Mouse (Mus musculus): ENCODE measurements around the gene Tmed9.

Tmed9 gene

DNA sequence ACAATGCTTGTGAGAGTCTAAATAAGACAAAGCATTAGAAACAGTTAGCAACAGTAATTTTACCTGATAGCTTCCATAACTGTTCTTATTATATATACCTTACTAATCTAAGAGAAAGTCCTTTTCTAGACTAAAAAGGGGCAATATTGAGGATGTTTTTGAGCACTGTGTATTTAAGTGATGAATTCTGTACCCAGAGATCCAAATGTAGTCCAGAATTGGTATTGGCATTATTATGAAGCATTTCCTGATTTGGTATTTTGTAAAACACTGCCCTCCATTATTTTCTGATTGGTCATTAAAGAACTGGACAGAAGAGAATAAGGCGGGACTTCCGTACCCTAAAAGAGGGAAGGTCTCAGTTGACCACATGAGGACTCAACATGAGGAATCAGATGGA lies at the start of gene Tmed9:
Tmed9 (plus strand) TSS at position 301 of the 400 bp plus-strand sequence.
- DNase-seq (ENCODE audit: low read depth, low spot score): no peak

DNA sequence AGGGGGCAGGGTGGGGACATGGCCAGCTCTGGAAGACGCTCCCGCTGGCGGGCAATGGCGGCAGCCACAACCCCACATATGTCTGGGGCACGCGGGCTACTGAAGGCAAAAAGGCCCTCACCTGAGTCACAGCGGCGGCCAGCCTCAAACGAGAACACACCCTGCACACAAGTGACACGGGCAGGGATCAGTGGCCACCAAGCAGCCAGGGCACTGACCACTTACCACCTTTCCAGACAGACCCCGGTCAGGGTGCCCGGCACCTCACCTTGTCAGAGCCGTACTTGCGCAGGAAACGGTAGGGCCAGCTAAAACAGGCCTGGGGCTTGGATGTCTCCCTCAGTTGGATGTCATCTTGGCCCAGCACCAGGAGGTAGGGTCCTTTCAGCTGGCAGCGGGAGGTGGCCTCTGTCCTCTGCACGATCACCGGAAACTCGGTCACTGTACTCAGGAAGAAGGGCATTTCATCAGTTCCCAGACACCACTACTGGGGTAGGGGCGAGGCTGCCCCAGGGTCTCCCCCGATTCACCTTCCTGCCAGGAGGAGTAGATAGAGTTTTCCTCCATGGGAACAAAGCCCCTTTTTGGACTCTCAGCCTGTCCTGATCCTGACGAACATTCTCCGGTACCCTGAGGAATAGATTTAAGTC lies 49.5 kb upstream of the Tmed9 start:
- DNase-seq (ENCODE audit: low read depth, low spot score): no peak

- DNase-seq (ENCODE audit: low read depth, low spot score): no peak
These were observed 47.6 kb upstream of the Tmed9 start for GRCm38 (mm10) chr13:55525733-55526553.

GRCm38 (mm10) chr13:55527212-55527611 lies 46.3 kb upstream of the Tmed9 start:
- DNase-seq (ENCODE audit: low read depth, low spot score): no peak

GRCm38 (mm10) chr13:55527834-55528772 lies 45.4 kb upstream of the Tmed9 start:
- no peak for DNase-seq (ENCODE audit: low read depth, low spot score)

DNA sequence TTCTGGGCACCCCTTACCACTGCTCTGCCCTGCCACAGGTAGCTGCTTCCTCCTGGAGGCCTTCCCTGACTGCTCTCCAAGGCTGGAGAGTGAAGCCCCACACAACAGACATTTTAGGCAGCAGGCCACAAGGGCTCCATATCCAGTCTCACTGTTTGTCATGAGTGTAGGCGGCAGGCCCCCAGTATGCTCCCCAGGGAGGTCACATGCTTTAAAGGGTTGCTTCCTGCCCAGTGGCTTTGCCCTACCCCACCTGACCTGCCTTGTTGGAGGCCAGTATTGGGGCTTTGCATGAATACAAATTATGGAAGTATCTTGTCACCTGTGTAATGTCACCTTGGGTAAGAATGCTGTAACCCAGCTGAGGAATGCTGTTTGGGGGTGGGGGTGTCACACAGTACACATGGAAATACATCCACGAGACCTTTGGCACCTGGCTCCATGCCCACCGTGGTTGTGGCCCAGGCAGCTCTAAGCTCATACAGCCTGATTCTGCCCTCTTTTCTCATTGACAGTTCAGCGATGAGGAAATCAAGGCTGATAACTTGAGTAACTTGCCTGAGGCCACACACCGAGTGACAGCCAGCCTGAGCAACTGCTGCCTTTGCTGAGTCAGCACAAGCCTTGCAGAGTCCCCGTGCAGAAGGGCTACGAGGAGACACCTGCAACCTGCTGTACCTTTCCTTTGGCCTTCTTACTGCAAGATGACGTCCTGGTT lies 44.2 kb upstream of the Tmed9 start, which contains the start of gene Dok3:
Dok3 (minus strand) TSS at position 99 of the 718 bp plus-strand sequence.
- no peak for DNase-seq (ENCODE audit: low read depth, low spot score)

- no peak for DNase-seq (ENCODE audit: low read depth, low spot score)
These were observed 38.3 kb upstream of the Tmed9 start for GRCm38 (mm10) chr13:55535191-55535590.

DNA sequence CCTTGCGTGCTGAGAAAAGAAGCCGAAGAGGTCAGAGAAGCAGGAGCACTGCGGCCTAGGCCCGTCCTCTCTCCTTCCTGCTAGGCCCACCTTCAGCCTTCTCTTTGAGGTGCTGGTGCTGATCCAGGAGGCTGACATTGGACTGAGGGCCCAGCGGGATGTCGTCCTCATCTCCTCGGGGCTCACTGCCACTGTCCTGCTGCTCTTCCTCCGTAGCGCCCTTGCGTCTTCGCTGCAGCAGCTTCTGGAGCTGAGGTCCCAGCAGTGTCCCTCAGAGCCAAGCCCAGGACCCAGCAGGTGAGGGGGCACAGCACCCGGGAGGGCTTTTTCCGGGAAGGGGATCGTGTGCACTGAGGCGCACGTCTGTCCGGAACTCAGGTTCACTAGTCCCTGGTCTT lies 37.7 kb upstream of the Tmed9 start:
- DNase-seq (ENCODE audit: low read depth, low spot score): no peak

- peak; percentile 99 for DNase-seq (ENCODE audit: low read depth, low spot score)
These were observed 37.0 kb upstream of the Tmed9 start, which contains the start of gene Ddx41 for GRCm38 (mm10) chr13:55536194-55537175. Gene Ddx41, minus strand, starts transcription at chr13:55536658.

DNA sequence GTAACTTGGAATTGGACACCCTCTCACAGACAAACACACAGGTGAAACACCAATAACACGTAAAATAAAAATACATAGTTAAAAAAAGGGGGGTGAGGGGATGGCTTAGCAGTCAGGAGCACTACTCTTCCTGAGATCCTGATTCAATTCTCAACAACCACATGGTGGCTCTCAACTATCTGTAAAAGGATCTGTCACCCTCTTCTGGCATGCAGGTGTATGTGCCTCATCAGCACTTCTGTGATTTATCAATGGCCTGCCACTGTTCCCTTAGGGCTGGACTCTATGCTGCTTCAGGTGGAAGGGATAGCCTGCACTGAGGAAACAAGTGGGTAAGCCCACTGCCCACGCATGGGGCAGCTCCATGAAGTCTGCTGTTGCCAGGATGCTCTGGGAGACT lies 32.6 kb upstream of the Tmed9 start:
- no peak for DNase-seq (ENCODE audit: low read depth, low spot score)

GRCm38 (mm10) chr13:55542891-55543290 lies 30.6 kb upstream of the Tmed9 start:
- DNase-seq (ENCODE audit: low read depth, low spot score): no peak

- no peak for DNase-seq (ENCODE audit: low read depth, low spot score)
These were observed 30.1 kb upstream of the Tmed9 start for GRCm38 (mm10) chr13:55543447-55543846.

DNA sequence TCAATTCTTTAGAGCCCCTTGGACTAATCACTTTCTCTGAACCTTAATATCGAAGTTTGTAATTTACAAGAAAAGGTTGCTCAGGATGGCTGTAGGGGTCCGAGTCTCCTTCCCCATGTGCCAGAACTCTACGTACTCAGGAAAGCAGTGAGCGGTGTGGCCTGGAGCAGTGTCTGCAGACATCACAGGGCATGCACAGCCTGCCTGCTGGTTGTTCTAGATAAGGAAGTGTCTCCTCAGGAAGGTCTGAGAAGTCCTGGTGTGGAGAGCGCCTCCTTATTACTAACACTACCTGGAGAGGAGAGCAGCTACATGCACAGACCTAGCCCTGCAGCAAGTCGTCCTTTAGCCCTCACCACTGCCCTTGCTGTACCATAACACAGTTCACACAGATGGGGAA lies 28.7 kb upstream of the Tmed9 start:
- no peak for DNase-seq (ENCODE audit: low read depth, low spot score)

GRCm38 (mm10) chr13:55547916-55548315 lies 25.6 kb upstream of the Tmed9 start:
- DNase-seq (ENCODE audit: low read depth, low spot score): no peak

GRCm38 (mm10) chr13:55548426-55548825 lies 25.1 kb upstream of the Tmed9 start:
- no peak for DNase-seq (ENCODE audit: low read depth, low spot score)

GRCm38 (mm10) chr13:55549061-55549460 lies 24.5 kb upstream of the Tmed9 start:
- DNase-seq (ENCODE audit: low read depth, low spot score): no peak

GRCm38 (mm10) chr13:55555921-55556320 lies 17.6 kb upstream of the Tmed9 start:
- no peak for DNase-seq (ENCODE audit: low read depth, low spot score)

- DNase-seq (ENCODE audit: low read depth, low spot score): no peak
These were observed 16.0 kb upstream of the Tmed9 start for GRCm38 (mm10) chr13:55557499-55557898.

GRCm38 (mm10) chr13:55563266-55563879 lies 10.2 kb upstream of the Tmed9 start:
- no peak for DNase-seq (ENCODE audit: low read depth, low spot score)
